Comparison of ENCODE assay signal across 8 mouse cellular contexts in the genomic region with DNA sequence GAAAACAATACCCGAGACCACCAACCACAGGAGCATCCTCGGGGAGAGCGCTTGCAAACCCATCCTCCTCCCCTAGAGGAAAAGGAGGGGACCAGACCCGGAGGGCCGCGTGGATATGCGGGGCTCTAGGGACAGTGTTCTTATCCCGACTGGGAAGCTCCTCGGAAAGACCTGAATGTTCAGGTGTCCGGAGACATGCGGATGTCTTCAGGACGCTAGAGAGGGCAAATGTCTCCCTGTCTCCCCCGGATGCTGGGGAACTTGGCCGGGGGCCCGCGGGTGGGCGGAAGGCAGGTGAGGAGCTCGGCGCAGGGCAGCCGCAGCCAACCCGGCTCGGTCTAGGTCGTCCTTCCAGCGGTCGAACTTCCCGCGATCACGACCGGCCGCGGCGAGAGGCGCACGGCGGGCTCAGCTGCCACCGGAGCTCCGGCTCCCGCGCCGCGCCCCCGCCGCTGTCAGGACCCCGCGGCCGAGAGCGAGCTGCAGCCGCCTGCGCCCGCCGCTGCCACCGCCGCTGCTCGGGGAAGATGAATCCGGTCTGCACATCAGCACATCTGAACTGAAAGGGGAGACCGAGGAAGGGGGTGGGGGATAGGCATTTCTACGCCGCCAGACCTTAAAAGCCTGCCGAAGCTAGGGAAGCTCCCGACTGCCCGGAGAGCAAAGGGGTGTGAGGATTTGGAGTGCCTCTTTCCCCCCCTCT. TPM values are rescaled to one million over a fixed set of nuclear protein-coding genes. Genes with fewer than 3 reads are reported as not detected.
DNase-seq lines count a peak whose midpoint lies in the region; ATAC-seq lines count a peak whose summit lies in the region.

No protein-coding gene starts in this region.

- H3K9me3 ChIP-seq in embryonic facial prominence, embryonic 13.5 days, result no peaks in the 10 kb centered on the region
- H3K9me3 ChIP-seq in heart, embryonic 11.5 days (replicated peaks; ENCODE audit: control insufficient read depth, low read length), result no peaks in the 10 kb centered on the region
- no peaks in the 10 kb centered on the region for H3K9me3 ChIP-seq in kidney, embryonic 14.5 days (ENCODE audit: control insufficient read depth, low read length)

- H3K4me1 ChIP-seq in embryonic facial prominence, embryonic 13.5 days, result peaks cover 17% of the 10 kb centered on the region
- H3K4me1 ChIP-seq in heart, embryonic 11.5 days (ENCODE audit: control insufficient read depth, insufficient read depth, low read length), result no peaks in the 10 kb centered on the region
- H3K4me1 ChIP-seq in kidney, embryonic 14.5 days (ENCODE audit: control insufficient read depth, insufficient read depth, low read length), result peaks cover 9% of the 10 kb centered on the region; the same call in 1 of the 2 replicates

- under 1% methylated on average over 61 of the region's 61 CpGs for WGBS in embryonic facial prominence, embryonic 13.5 days
- 1% methylated on average over 60 of the region's 61 CpGs for WGBS in heart, embryonic 11.5 days (ENCODE audit: insufficient replicate concordance)
- WGBS in kidney, embryonic 14.5 days, result under 1% methylated on average over 61 of the region's 61 CpGs

- peaks cover 29% of the 10 kb centered on the region for H3K27me3 ChIP-seq in embryonic facial prominence, embryonic 13.5 days
- H3K27me3 ChIP-seq in heart, embryonic 11.5 days (ENCODE audit: control insufficient read depth, insufficient read depth, low read length), result peaks cover 2% of the 10 kb centered on the region; the same call in 1 of the 2 replicates
- H3K27me3 ChIP-seq in kidney, embryonic 14.5 days (ENCODE audit: control insufficient read depth, insufficient read depth, low read length), result peaks cover 8% of the 10 kb centered on the region

- peak overlapping the region; percentile 60 for H3K27ac ChIP-seq in embryonic facial prominence, embryonic 13.5 days
- H3K27ac ChIP-seq in heart, embryonic 11.5 days (ENCODE audit: low read depth, low read length), result no peak overlapping the region
- no peak overlapping the region for H3K27ac ChIP-seq in kidney, embryonic 14.5 days (ENCODE audit: low read depth, low read length)

- peak overlapping the region; percentile 74 for H3K9ac ChIP-seq in embryonic facial prominence, embryonic 13.5 days
- H3K9ac ChIP-seq in heart, embryonic 11.5 days (ENCODE audit: low read depth, low read length), result peak overlapping the region; percentile 73
- peak overlapping the region; percentile 58 for H3K9ac ChIP-seq in kidney, embryonic 14.5 days (ENCODE audit: low read depth, low read length)

- peak; percentile 33 for DNase-seq in 3T3-L1 (ENCODE audit: low read depth, low spot score)
- DNase-seq in ZHBTc4 (ENCODE audit: low read depth, low spot score), result peak; percentile 65
- DNase-seq in lung, adult 18-20 months, result peak; percentile 14 to 28
- peak; percentile 12 for DNase-seq in ovary, postnatal 14 days (ENCODE audit: low spot score)

- H3K4me3 ChIP-seq in embryonic facial prominence, embryonic 13.5 days, result peak overlapping the region; percentile 69
- peak overlapping the region; percentile 65 for H3K4me3 ChIP-seq in heart, embryonic 11.5 days (ENCODE audit: low read depth, low read length)
- H3K4me3 ChIP-seq in kidney, embryonic 14.5 days (ENCODE audit: low read length), result peak overlapping the region; percentile 64

- no peaks in the 10 kb centered on the region for H3K36me3 ChIP-seq in embryonic facial prominence, embryonic 13.5 days
- H3K36me3 ChIP-seq in heart, embryonic 11.5 days (ENCODE audit: control insufficient read depth, insufficient read depth, low read length), result no peaks in the 10 kb centered on the region
- H3K36me3 ChIP-seq in kidney, embryonic 14.5 days (ENCODE audit: control insufficient read depth, insufficient read depth, low read length), result no peaks in the 10 kb centered on the region

- peak overlapping the region; percentile 98 for H3K4me2 ChIP-seq in embryonic facial prominence, embryonic 13.5 days
- H3K4me2 ChIP-seq in heart, embryonic 11.5 days, result peak overlapping the region; percentile 99
- peak overlapping the region; percentile 100 for H3K4me2 ChIP-seq in kidney, embryonic 14.5 days (replicated peaks; ENCODE audit: low read depth, low read length)

- ATAC-seq in embryonic facial prominence, embryonic 13.5 days (ENCODE audit: insufficient number of reproducible peaks, insufficient read depth, low FRiP score, low TSS enrichment, low read depth), result 0 out of 2 replicates have a peak, but pooled peaks have one; percentile 40
- peak; percentile 60 for ATAC-seq in heart, embryonic 11.5 days (replicated peaks; ENCODE audit: insufficient number of reproducible peaks, low FRiP score, low TSS enrichment)
- peak; percentile 65 for ATAC-seq in kidney, embryonic 14.5 days (ENCODE audit: low FRiP score, low TSS enrichment)
- ATAC-seq in megakaryocyte-erythroid progenitor cell, adult 5-6 weeks (replicated peaks; ENCODE audit: low FRiP score, low TSS enrichment, poor library complexity, severe bottlenecking), result no peak

RNA-seq across cellular contexts. Expression of a gene that starts 0.6 kb away (rescaled TPM):
- polyA plus RNA-seq in embryonic facial prominence, embryonic 13.5 days (2015; fragmentation: Nextera tagmentation; extraction: Ambion mirVana), result 6.6 and 6.8 TPM in 2 replicates
- polyA plus RNA-seq in heart, embryonic 11.5 days (2014; fragmentation: Nextera tagmentation; extraction: Ambion mirVana), result 1.5 and 1.8 TPM in 2 replicates
- 0.43 and 0.50 TPM in 2 replicates for polyA plus RNA-seq in kidney, embryonic 14.5 days (2014; fragmentation: Nextera tagmentation; extraction: Ambion mirVana)
- total RNA-seq in megakaryocyte-erythroid progenitor cell, adult 5-6 weeks (2014; fragmentation: Nextera tagmentation), result not detected in 2 replicates
- not detected in 2 replicates for total RNA-seq in megakaryocyte-erythroid progenitor cell, adult 5-6 weeks (2017)

Comparison
In these comparisons a context has a peak if more than half of its experiments do, and no peak if none do; other contexts are left out.
1. DNase-seq: peak in every context shown above with its lines; median percentile 65 in ZHBTc4; 33 in 3T3-L1; 21 in lung, adult 18-20 months; 12 in ovary, postnatal 14 days.